8 mouse cellular contexts compared by ENCODE assay signal in genomic region chr8:71676803-71677202, GRCm38 (mm10). TPM values are rescaled to one million over a fixed set of nuclear protein-coding genes. Genes with fewer than 3 reads are reported as not detected.
DNase-seq lines count a peak whose midpoint lies in the region; ATAC-seq lines count a peak whose summit lies in the region.

No protein-coding gene starts in this region.

- intact Hi-C loops in left cerebral cortex, postnatal 10 days (cut with DNase I): no loop called here

- peaks cover 53% of the 10 kb centered on the region for H3K27me3 ChIP-seq in forebrain, embryonic 14.5 days (replicated peaks; ENCODE audit: control insufficient read depth, insufficient read depth, low read length)
- H3K27me3 ChIP-seq in liver, embryonic 13.5 days: peaks cover 28% of the 10 kb centered on the region

- peak overlapping the region; percentile 89 for H3K4me2 ChIP-seq in forebrain, embryonic 14.5 days (ENCODE audit: low read length)
- peak overlapping the region; percentile 89 for H3K4me2 ChIP-seq in liver, embryonic 13.5 days

- peak; percentile 39 for DNase-seq in cerebellum, adult 9-11 months
- DNase-seq in 416B (ENCODE audit: low read depth): peak; percentile 42
- DNase-seq in forebrain, embryonic 14.5 days (ENCODE audit: low spot score): no peak
- DNase-seq in liver, embryonic 13.5 days: no peak
- no peak for DNase-seq in left cerebral cortex, postnatal 10 days (ENCODE audit: extremely low spot score in 1 of 2, low spot score in 2 of 2)
- no peak for DNase-seq in layer of hippocampus, postnatal 25 days (ENCODE audit: extremely low spot score in 1 of 2, low spot score in 1 of 2)
- DNase-seq in spleen, postnatal 4 days (ENCODE audit: low spot score in 2 of 2): no peak

- H3K9me3 ChIP-seq in forebrain, embryonic 14.5 days (replicated peaks; ENCODE audit: control insufficient read depth, low read length): no peaks in the 10 kb centered on the region
- H3K9me3 ChIP-seq in liver, embryonic 13.5 days (replicated peaks): no peaks in the 10 kb centered on the region

- H3K9ac ChIP-seq in forebrain, embryonic 14.5 days (ENCODE audit: low read length): no peak overlapping the region; the same call in 1 of the 2 replicates
- H3K9ac ChIP-seq in liver, embryonic 13.5 days: peak overlapping the region; percentile 81

- no peak for ATAC-seq in cerebellum, adult (ENCODE audit: insufficient number of reproducible peaks, low FRiP score, low TSS enrichment)
- no peak for ATAC-seq in forebrain, embryonic 14.5 days
- no peak for ATAC-seq in liver, embryonic 13.5 days (ENCODE audit: low read depth)

- peaks cover 3% of the 10 kb centered on the region; the same call in 1 of the 2 replicates for H3K4me1 ChIP-seq in forebrain, embryonic 14.5 days (ENCODE audit: control insufficient read depth, insufficient read depth, low read length)
- H3K4me1 ChIP-seq in liver, embryonic 13.5 days (replicated peaks): peaks cover 38% of the 10 kb centered on the region

- H3K27ac ChIP-seq in forebrain, embryonic 14.5 days (ENCODE audit: low read depth, low read length): no peak overlapping the region
- peak overlapping the region; percentile 77; the same call in 1 of the 2 replicates for H3K27ac ChIP-seq in liver, embryonic 13.5 days

- H3K4me3 ChIP-seq in forebrain, embryonic 14.5 days (ENCODE audit: low read depth, low read length): peak overlapping the region; percentile 67
- peak overlapping the region; percentile 76 for H3K4me3 ChIP-seq in liver, embryonic 13.5 days (replicated peaks)

- WGBS in forebrain, embryonic 14.5 days: 53% methylated on average over 9 of the region's 9 CpGs
- WGBS in liver, embryonic 13.5 days (ENCODE audit: insufficient replicate concordance): 36% methylated on average over 9 of the region's 9 CpGs

- no peaks in the 10 kb centered on the region for H3K36me3 ChIP-seq in forebrain, embryonic 14.5 days (ENCODE audit: control insufficient read depth, insufficient read depth, low read length)
- H3K36me3 ChIP-seq in liver, embryonic 13.5 days: no peaks in the 10 kb centered on the region

RNA-seq across cellular contexts. Expression of gene Jak3, which starts 0.7 kb away (rescaled TPM):
- 1.4 and 2.1 TPM in 2 replicates for polyA plus RNA-seq in forebrain, embryonic 14.5 days (2014; fragmentation: Nextera tagmentation; extraction: Ambion mirVana)
- 5.7 and 6.1 TPM in 2 replicates for polyA plus RNA-seq in liver, embryonic 13.5 days (2015; fragmentation: Nextera tagmentation; extraction: Ambion mirVana)
- 1 to 10 TPM; 6.1 to 6.6 TPM for total RNA-seq in left cerebral cortex, postnatal 10 days (2021)
- total RNA-seq in layer of hippocampus, postnatal 25 days (2021): 1 to 10 TPM; 4.9 to 5.6 TPM

RNA-seq across cellular contexts. Expression of gene Unc13a, which starts 5.2 kb away (rescaled TPM):
- polyA plus RNA-seq in forebrain, embryonic 14.5 days (2014; fragmentation: Nextera tagmentation; extraction: Ambion mirVana): 13.9 and 16.7 TPM in 2 replicates
- polyA plus RNA-seq in liver, embryonic 13.5 days (2015; fragmentation: Nextera tagmentation; extraction: Ambion mirVana): 0.20 TPM in 2 replicates
- total RNA-seq in left cerebral cortex, postnatal 10 days (2021): 100 to 1,000 TPM; 279 to 290 TPM
- total RNA-seq in layer of hippocampus, postnatal 25 days (2021): 100 to 1,000 TPM; 235 to 291 TPM

RNA-seq across cellular contexts. Expression of gene Insl3, which starts 12.2 kb away (rescaled TPM):
- 0.63 TPM in 1 of 2 replicates, not detected in the other for polyA plus RNA-seq in forebrain, embryonic 14.5 days (2014; fragmentation: Nextera tagmentation; extraction: Ambion mirVana)
- polyA plus RNA-seq in liver, embryonic 13.5 days (2015; fragmentation: Nextera tagmentation; extraction: Ambion mirVana): 0.67 and 1.1 TPM in 2 replicates
- total RNA-seq in left cerebral cortex, postnatal 10 days (2021): 1 to 10 TPM; 1.2 to 2.0 TPM
- total RNA-seq in layer of hippocampus, postnatal 25 days (2021): 1 to 10 TPM in 1 of 2 experiments, under 1 TPM in 1; 0.98 to 3.3 TPM

RNA-seq across cellular contexts. Expression of gene B3gnt3, which starts 24.8 kb away (rescaled TPM):
- polyA plus RNA-seq in forebrain, embryonic 14.5 days (2014; fragmentation: Nextera tagmentation; extraction: Ambion mirVana): 0.10 and 0.22 TPM in 2 replicates
- 3.5 and 3.7 TPM in 2 replicates for polyA plus RNA-seq in liver, embryonic 13.5 days (2015; fragmentation: Nextera tagmentation; extraction: Ambion mirVana)
- total RNA-seq in left cerebral cortex, postnatal 10 days (2021): under 1 TPM; 0.26 to 0.41 TPM
- under 1 TPM; 0.42 to 0.47 TPM for total RNA-seq in layer of hippocampus, postnatal 25 days (2021)

RNA-seq across cellular contexts. Expression of gene Fcho1, which starts 48.7 kb away (rescaled TPM):
- 38.6 and 47.4 TPM in 2 replicates for polyA plus RNA-seq in forebrain, embryonic 14.5 days (2014; fragmentation: Nextera tagmentation; extraction: Ambion mirVana)
- polyA plus RNA-seq in liver, embryonic 13.5 days (2015; fragmentation: Nextera tagmentation; extraction: Ambion mirVana): 16.6 and 16.9 TPM in 2 replicates
- 100 to 1,000 TPM; 139 to 143 TPM for total RNA-seq in left cerebral cortex, postnatal 10 days (2021)
- total RNA-seq in layer of hippocampus, postnatal 25 days (2021): 100 to 1,000 TPM in 1 of 2 experiments, 10 to 100 TPM in 1; 88.0 to 106 TPM

Comparison
In these comparisons a context has a peak if more than half of its experiments do, and no peak if none do; other contexts are left out.
1. DNase-seq: peak in cerebellum, adult 9-11 months (single experiment) and 416B (single experiment); none in forebrain, embryonic 14.5 days (single experiment), liver, embryonic 13.5 days (single experiment), left cerebral cortex, postnatal 10 days (0 of 2), layer of hippocampus, postnatal 25 days (0 of 2) and spleen, postnatal 4 days (0 of 2).